Mouse (Mus musculus) heart, embryonic 15.5 days (tissue): Measurements from ENCODE around the gene Mcub. TPM values are rescaled to one million over a fixed set of nuclear protein-coding genes. Genes with fewer than 3 reads are reported as not detected.

Experiments used
- ATAC-seq: fragments of 200-750 bp; cut with Nextera tagmentation; replicated peaks from 2 replicates; pipeline ENCODE4 v1.8.0; 2017; ENCODE audit warnings: low read depth, moderate TSS enrichment; ENCODE audit not compliant: insufficient number of reproducible peaks, insufficient read depth, low FRiP score
- H3K27ac ChIP-seq: fragments of 300-500 bp; sonication (generic); 2 replicates; pipeline ENCODE4 v1.5.1; 2015; ENCODE audit warnings: mild to moderate bottlenecking, inconsistent platforms
- H3K27me3 ChIP-seq: fragments of 300-500 bp; sonication (generic); 2 replicates; pipeline ENCODE4 v1.6.1; 2015; ENCODE audit warnings: inconsistent platforms
- H3K36me3 ChIP-seq: fragments of 300-500 bp; sonication (generic); 2 replicates; pipeline ENCODE4 v1.6.1; 2015; ENCODE audit warnings: mild to moderate bottlenecking, inconsistent platforms
- H3K4me1 ChIP-seq: fragments of 300-500 bp; sonication (generic); replicated peaks from 2 replicates; pipeline ENCODE4 v1.6.1; 2015; ENCODE audit warnings: inconsistent platforms
- H3K4me2 ChIP-seq: fragments of 300-500 bp; sonication (generic); 2 replicates; pipeline ENCODE4 v1.6.1; 2015; ENCODE audit warnings: inconsistent platforms, mild to moderate bottlenecking, moderate library complexity
- H3K4me3 ChIP-seq: fragments of 300-500 bp; sonication (generic); 2 replicates; pipeline ENCODE4 v1.5.1; 2015; ENCODE audit warnings: mild to moderate bottlenecking, inconsistent platforms
- H3K9ac ChIP-seq: fragments of 300-500 bp; sonication (generic); 2 replicates; pipeline ENCODE4 v1.6.1; 2015; ENCODE audit warnings: mild to moderate bottlenecking, inconsistent platforms
- H3K9me3 ChIP-seq: fragments of 300-500 bp; sonication (generic); replicated peaks from 2 replicates; pipeline ENCODE4 v1.6.1; 2016; ENCODE audit warnings: inconsistent platforms
- WGBS: fragments of 180-500 bp; shearing (Covaris S2); methylation state at CpG from one replicate; pipeline ENCODE4 v1.1.7; 2015; ENCODE audit warnings: mixed read lengths; 5-methylcytosine and 5-hydroxymethylcytosine counted together
- polyA plus RNA-seq: library from polyadenylated mRNA; unstranded; fragments of >200 nt; fragmentation: Nextera tagmentation; extraction: Ambion mirVana; gene quantifications from 2 replicates; pipeline ENCODE4 v1.2.1, GENCODE M21; 2015

Mcub gene
- polyA plus RNA-seq, 1 experiment from 2014 or later = 4.4 TPM

- Histone ChIP-seq H3K4me3 (no peak overlapping the region), H3K9me3 (no peaks in the 10 kb centered on the region), H3K4me2 (no peak overlapping the region), H3K4me1 (no peaks in the 10 kb centered on the region), H3K36me3 (no peaks in the 10 kb centered on the region), H3K27me3 (no peaks in the 10 kb centered on the region), H3K9ac (no peak overlapping the region), H3K27ac (no peak overlapping the region)
- whole genome bisulfite sequencing = 76% methylated on average over 5 of the region's 5 CpGs
- ATAC-seq = no peak
Observed at GRCm38 (mm10) chr3:129949158-129949773, 20.7 kb downstream of the Mcub start.

DNA sequence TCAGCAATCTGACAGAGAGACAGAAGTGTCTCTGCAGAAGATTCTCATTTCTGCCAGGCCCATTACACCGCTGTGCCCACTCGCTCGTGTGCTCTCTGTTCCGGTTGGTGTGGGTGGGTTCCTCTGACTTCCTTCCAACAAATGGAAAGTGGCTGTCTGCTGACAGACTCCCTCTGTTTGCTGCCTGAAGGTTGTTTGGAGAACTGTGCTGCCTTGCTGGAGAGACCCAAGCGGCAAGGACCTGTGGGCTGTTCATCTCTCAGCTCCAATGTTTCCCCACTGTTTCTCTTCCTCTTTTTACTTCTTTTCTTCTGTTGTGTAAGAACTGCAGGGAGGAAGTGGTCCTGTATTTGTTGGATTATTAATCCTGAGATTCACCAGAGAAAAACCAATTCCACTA, 21.6 kb downstream of the Mcub start:
- H3K9ac ChIP-seq = no peak overlapping the region
- WGBS = 75% methylated on average over 5 of the region's 5 CpGs
- H3K4me3 ChIP-seq = no peak overlapping the region
- H3K9me3 ChIP-seq = no peaks in the 10 kb centered on the region
- H3K4me1 ChIP-seq = no peaks in the 10 kb centered on the region
- ATAC-seq = no peak
- no peaks in the 10 kb centered on the region for H3K27me3 ChIP-seq
- H3K27ac ChIP-seq = no peak overlapping the region
- H3K4me2 ChIP-seq = no peak overlapping the region
- no peaks in the 10 kb centered on the region for H3K36me3 ChIP-seq

GRCm38 (mm10) chr3:129946217-129946914, 23.6 kb downstream of the Mcub start:
- Histone ChIP-seq H3K4me3 (no peak overlapping the region), H3K9me3 (no peaks in the 10 kb centered on the region), H3K9ac (no peak overlapping the region), H3K27me3 (no peaks in the 10 kb centered on the region), H3K36me3 (no peaks in the 10 kb centered on the region), H3K27ac (no peak overlapping the region), H3K4me1 (no peaks in the 10 kb centered on the region), H3K4me2 (no peak overlapping the region)
- 61% methylated on average over 5 of the region's 5 CpGs for WGBS
- no peak for ATAC-seq

DNA sequence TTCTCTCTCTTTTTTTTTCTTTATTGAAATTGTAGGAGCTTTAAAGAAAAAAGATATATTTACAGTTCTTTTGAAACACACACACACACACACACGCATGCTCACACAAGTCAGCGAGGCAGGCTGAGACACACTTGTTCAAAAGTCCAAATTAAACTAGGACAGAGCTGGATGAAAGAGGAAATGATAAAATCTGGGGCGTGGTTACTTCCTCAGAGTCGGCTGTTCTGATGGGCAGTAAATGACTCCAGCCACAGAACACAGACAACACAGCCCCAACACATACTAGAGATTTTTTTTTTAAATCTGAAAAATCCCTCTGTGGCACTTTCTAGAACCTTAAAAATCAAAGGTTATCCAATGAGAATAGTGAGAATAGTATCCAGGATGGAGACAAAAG, 26.2 kb downstream of the Mcub start:
- Histone ChIP-seq H3K27ac (no peak overlapping the region), H3K36me3 (no peaks in the 10 kb centered on the region), H3K4me3 (no peak overlapping the region), H3K4me1 (no peaks in the 10 kb centered on the region), H3K4me2 (no peak overlapping the region), H3K9ac (no peak overlapping the region), H3K9me3 (no peaks in the 10 kb centered on the region), H3K27me3 (no peaks in the 10 kb centered on the region)
- 55% methylated on average over 4 of the region's 4 CpGs for WGBS
- ATAC-seq = no peak

GRCm38 (mm10) chr3:129941291-129941690, 28.7 kb downstream of the Mcub start:
- no peaks in the 10 kb centered on the region for H3K4me1 ChIP-seq
- WGBS = 88% methylated on average over 1 of the region's 1 CpGs
- H3K4me2 ChIP-seq = no peak overlapping the region
- no peak for ATAC-seq
- no peak overlapping the region for H3K9ac ChIP-seq
- no peaks in the 10 kb centered on the region for H3K9me3 ChIP-seq
- no peak overlapping the region for H3K27ac ChIP-seq
- H3K4me3 ChIP-seq = no peak overlapping the region
- no peaks in the 10 kb centered on the region for H3K36me3 ChIP-seq
- no peaks in the 10 kb centered on the region for H3K27me3 ChIP-seq

DNA sequence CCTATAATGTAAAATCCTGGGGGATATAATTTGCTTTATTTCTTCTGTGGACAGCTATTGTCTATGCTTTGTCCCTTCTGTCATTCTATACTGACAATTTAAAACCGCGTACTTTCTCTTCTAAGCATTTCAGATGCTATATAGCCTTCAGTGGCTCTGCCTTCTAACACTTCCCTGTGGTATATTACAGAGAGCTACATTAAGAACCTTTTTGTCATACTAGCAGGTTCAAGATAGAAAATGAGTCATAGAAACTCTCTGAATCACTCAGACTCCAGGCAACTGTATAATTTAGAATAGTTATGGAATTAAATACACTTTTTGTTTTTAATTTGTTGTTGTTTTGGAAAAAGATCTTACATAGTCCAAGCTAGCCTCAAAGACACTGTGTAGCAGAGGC, 29.2 kb downstream of the Mcub start:
- H3K36me3 ChIP-seq = no peaks in the 10 kb centered on the region
- H3K9ac ChIP-seq = no peak overlapping the region
- no peak overlapping the region for H3K27ac ChIP-seq
- no peak for ATAC-seq
- no peaks in the 10 kb centered on the region for H3K9me3 ChIP-seq
- 89% methylated on average over 2 of the region's 2 CpGs for WGBS
- H3K4me2 ChIP-seq = no peak overlapping the region
- H3K4me1 ChIP-seq = no peaks in the 10 kb centered on the region
- no peaks in the 10 kb centered on the region for H3K27me3 ChIP-seq
- no peak overlapping the region for H3K4me3 ChIP-seq

- no peak overlapping the region for H3K4me2 ChIP-seq
- no peak for ATAC-seq
- H3K27ac ChIP-seq = no peak overlapping the region
- H3K4me3 ChIP-seq = no peak overlapping the region
- no peaks in the 10 kb centered on the region for H3K9me3 ChIP-seq
- H3K4me1 ChIP-seq = no peaks in the 10 kb centered on the region
- no peaks in the 10 kb centered on the region for H3K36me3 ChIP-seq
- H3K9ac ChIP-seq = no peak overlapping the region
- H3K27me3 ChIP-seq = no peaks in the 10 kb centered on the region
- 49% methylated on average over 7 of the region's 7 CpGs for WGBS
Observed at GRCm38 (mm10) chr3:129939058-129939457, 30.9 kb downstream of the Mcub start.

DNA sequence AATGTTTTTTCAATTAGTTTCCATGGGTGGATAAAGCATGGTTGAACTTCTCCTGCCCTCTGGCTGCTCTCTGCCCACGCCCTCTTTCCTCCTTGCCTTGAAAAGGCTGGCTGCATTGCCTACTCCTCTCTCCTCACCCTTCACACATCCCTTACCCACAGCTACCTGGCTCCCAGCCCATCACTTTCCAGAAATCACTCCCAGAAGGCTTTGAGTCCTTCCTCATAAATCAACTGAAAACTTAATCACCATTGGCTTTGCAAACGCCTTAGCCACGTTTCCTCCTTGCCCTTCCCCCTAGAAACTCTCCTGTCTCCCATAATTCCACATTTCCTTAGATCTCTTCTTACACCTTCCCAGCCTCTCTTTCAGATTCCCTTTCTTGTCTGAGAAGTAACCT, 32.2 kb downstream of the Mcub start:
- Histone ChIP-seq H3K4me3 (no peak overlapping the region), H3K9ac (no peak overlapping the region), H3K27ac (no peak overlapping the region), H3K27me3 (no peaks in the 10 kb centered on the region), H3K4me1 (no peaks in the 10 kb centered on the region), H3K4me2 (no peak overlapping the region), H3K9me3 (no peaks in the 10 kb centered on the region), H3K36me3 (no peaks in the 10 kb centered on the region)
- 48% methylated on average over 3 of the region's 3 CpGs for WGBS
- no peak for ATAC-seq

DNA sequence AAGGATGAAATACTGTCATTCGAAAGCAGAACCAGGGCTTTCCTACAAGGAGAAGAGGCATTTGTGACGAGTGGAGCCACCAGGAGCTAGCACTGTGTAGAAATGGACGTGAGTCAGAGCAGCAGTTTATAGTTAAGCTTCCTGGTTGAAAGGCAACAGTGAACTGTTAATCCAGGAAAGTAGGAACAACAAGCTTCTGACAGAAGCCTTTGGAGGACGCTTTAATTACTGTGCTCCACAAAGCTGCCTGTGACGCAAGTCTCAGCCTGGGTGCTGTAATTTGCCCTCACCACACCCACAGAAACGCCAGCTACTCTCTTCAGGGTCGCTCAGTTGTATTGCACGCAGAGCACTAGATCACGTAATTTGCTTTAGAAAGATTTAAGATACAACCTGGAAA, 33.4 kb downstream of the Mcub start:
- H3K9me3 ChIP-seq = no peaks in the 10 kb centered on the region
- no peak for ATAC-seq
- no peaks in the 10 kb centered on the region for H3K4me1 ChIP-seq
- 61% methylated on average over 9 of the region's 9 CpGs for WGBS
- no peak overlapping the region for H3K9ac ChIP-seq
- no peak overlapping the region for H3K27ac ChIP-seq
- H3K4me2 ChIP-seq = no peak overlapping the region
- no peak overlapping the region for H3K4me3 ChIP-seq
- H3K27me3 ChIP-seq = no peaks in the 10 kb centered on the region
- no peaks in the 10 kb centered on the region for H3K36me3 ChIP-seq

- whole genome bisulfite sequencing = 49% methylated on average over 4 of the region's 4 CpGs
- H3K9me3 ChIP-seq = no peaks in the 10 kb centered on the region
- H3K4me3 ChIP-seq = no peak overlapping the region
- H3K4me1 ChIP-seq = no peaks in the 10 kb centered on the region
- no peak overlapping the region for H3K4me2 ChIP-seq
- no peak for ATAC-seq
- no peaks in the 10 kb centered on the region for H3K36me3 ChIP-seq
- H3K27ac ChIP-seq = no peak overlapping the region
- H3K27me3 ChIP-seq = no peaks in the 10 kb centered on the region
- no peak overlapping the region for H3K9ac ChIP-seq
Observed at GRCm38 (mm10) chr3:129932443-129932842, 37.6 kb downstream of the Mcub start.

- Histone ChIP-seq H3K4me1 (no peaks in the 10 kb centered on the region), H3K9ac (no peak overlapping the region), H3K36me3 (no peaks in the 10 kb centered on the region), H3K9me3 (no peaks in the 10 kb centered on the region), H3K4me3 (no peak overlapping the region), H3K27ac (no peak overlapping the region), H3K4me2 (no peak overlapping the region), H3K27me3 (no peaks in the 10 kb centered on the region)
- WGBS = 50% methylated on average over 6 of the region's 6 CpGs
- ATAC-seq = no peak
Observed at GRCm38 (mm10) chr3:129930213-129930778, 39.7 kb downstream of the Mcub start.

DNA sequence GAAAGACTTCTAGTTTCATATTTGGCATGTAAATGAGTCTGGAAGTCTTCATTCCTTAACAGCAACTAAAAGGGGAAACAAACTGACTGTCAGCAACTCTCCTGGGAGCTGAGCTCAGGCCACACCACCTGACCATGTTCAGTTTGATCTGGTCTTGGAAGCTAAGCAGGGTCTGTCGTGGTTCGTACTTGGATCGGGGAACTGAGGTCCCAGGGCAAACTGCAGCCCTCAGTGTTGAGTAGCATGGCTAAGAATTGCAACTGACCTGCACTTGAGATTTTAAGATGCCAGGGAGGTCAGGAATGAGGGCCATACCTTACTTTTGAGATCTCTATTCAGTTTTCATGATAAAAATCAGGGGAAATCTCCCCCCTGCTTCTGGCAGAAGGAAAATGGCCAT, 44.1 kb downstream of the Mcub start:
- Histone ChIP-seq H3K9me3 (no peaks in the 10 kb centered on the region), H3K36me3 (no peaks in the 10 kb centered on the region), H3K4me2 (no peak overlapping the region), H3K27me3 (no peaks in the 10 kb centered on the region), H3K4me3 (no peak overlapping the region), H3K4me1 (no peaks in the 10 kb centered on the region), H3K9ac (no peak overlapping the region), H3K27ac (no peak overlapping the region)
- ATAC-seq = no peak
- 70% methylated on average over 3 of the region's 3 CpGs for WGBS
